Mouse (Mus musculus): ENCODE results near the gene Atg7.

DNA sequence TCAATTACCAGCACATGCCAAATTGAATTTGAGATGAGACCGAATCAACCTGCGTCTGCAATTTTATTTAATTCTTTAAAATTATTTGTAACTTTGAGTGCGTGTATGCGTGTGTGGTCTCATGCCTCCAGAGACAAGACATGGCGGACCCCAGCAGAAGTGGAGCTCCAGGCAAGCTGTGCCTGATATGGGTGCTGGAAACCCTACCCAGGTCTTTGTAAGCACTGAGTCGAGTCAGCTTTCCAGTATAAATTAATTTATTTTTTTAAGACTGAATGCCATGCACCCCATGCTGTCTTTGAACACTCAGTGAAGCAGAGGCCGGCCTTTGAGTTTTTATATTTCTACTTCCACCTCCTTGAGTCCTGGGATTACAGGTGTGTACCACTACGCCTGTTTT is 819 bp downstream of the Atg7 start:
- no peak for TF ChIP-seq CHD2 (IDR thresholded peaks at IDR 0.05; ENCODE audit: low read depth, low read length)
- no peak for TF ChIP-seq ZC3H11A (IDR thresholded peaks at IDR 0.05; ENCODE audit: borderline replicate concordance, low read depth, low read length)
- no peak for TF ChIP-seq MAFK (IDR thresholded peaks at IDR 0.05; ENCODE audit: insufficient read depth, low read depth, low read length)
- no peak for TF ChIP-seq HCFC1 (IDR thresholded peaks at IDR 0.05; ENCODE audit: borderline replicate concordance, insufficient read depth, low read length)
- no peak for TF ChIP-seq ZNF384 (IDR thresholded peaks at IDR 0.05; ENCODE audit: low read depth, low read length)
